Mouse (Mus musculus) hindbrain, embryonic 15.5 days (tissue): ENCODE measurements around the gene Slc25a22. TPM values are rescaled to one million over a fixed set of nuclear protein-coding genes. Genes with fewer than 3 reads are reported as not detected.
"Not testable (repeated sequence)": the region's sequence is repeated elsewhere in the genome, so short reads cannot be mapped to it uniquely, and the experiment has no call there.

Experiments
- ATAC-seq: fragments of 200-750 bp; cut with Nextera tagmentation; 2 replicates; pipeline ENCODE4 v1.8.0; 2017; ENCODE audit warnings: low read depth, moderate number of reproducible peaks, moderate TSS enrichment; ENCODE audit not compliant: low FRiP score
- H3K27ac ChIP-seq: fragments of 300-500 bp; sonication (generic); replicated peaks from 2 replicates; pipeline ENCODE4 v1.5.1; 2015; ENCODE audit warnings: mild to moderate bottlenecking, inconsistent platforms
- H3K27me3 ChIP-seq: fragments of 300-500 bp; sonication (generic); 2 replicates; pipeline ENCODE4 v1.6.1; 2015; ENCODE audit warnings: control low read depth, inconsistent platforms
- H3K36me3 ChIP-seq: fragments of 300-500 bp; sonication (generic); 2 replicates; pipeline ENCODE4 v1.6.1; 2015; ENCODE audit warnings: control low read depth, inconsistent platforms
- H3K4me1 ChIP-seq: fragments of 300-500 bp; sonication (generic); replicated peaks from 2 replicates; pipeline ENCODE4 v1.6.1; 2015; ENCODE audit warnings: control low read depth, inconsistent platforms
- H3K4me2 ChIP-seq: fragments of 300-500 bp; sonication (generic); 2 replicates; pipeline ENCODE4 v1.6.1; 2015; ENCODE audit warnings: moderate library complexity, mild to moderate bottlenecking, inconsistent platforms
- H3K4me3 ChIP-seq: fragments of 300-500 bp; sonication (generic); 2 replicates; pipeline ENCODE4 v1.5.1; 2015; ENCODE audit warnings: mild to moderate bottlenecking, inconsistent platforms
- H3K9ac ChIP-seq: fragments of 300-500 bp; sonication (generic); 2 replicates; pipeline ENCODE4 v1.6.1; 2015; ENCODE audit warnings: inconsistent platforms
- H3K9me3 ChIP-seq: fragments of 300-500 bp; sonication (generic); 2 replicates; pipeline ENCODE4 v1.6.1; 2016; ENCODE audit warnings: control low read depth, inconsistent platforms
- WGBS: fragments of 180-500 bp; shearing (Covaris S2); methylation state at CpG from one replicate; pipeline ENCODE4 v1.1.7; 2015; 5-methylcytosine and 5-hydroxymethylcytosine counted together
- polyA plus RNA-seq: library from polyadenylated mRNA; unstranded; fragments of >200 nt; fragmentation: Nextera tagmentation; extraction: Ambion mirVana; gene quantifications from 2 replicates; pipeline ENCODE4 v1.2.1, GENCODE M21; 2015

The Slc25a22 gene
- polyA plus RNA-seq, 1 experiment from 2014 or later = 107 TPM

- Histone ChIP-seq H3K27me3 (no peaks in the 10 kb centered on the region), H3K4me1 (peaks cover 25% of the 10 kb centered on the region), H3K27ac (no peak overlapping the region), H3K9me3 (no peaks in the 10 kb centered on the region), H3K36me3 (peaks cover 34% of the 10 kb centered on the region), H3K4me2 (no peak overlapping the region), H3K4me3 (no peak overlapping the region), H3K9ac (no peak overlapping the region)
- 81% methylated on average over 2 of the region's 2 CpGs for WGBS
- no peak for ATAC-seq
Measured at GRCm38 (mm10) chr7:141453636-141454035, 15.9 kb upstream of the Slc25a22 start.

- Histone ChIP-seq H3K4me3 (no peak overlapping the region), H3K9ac (no peak overlapping the region), H3K4me1 (peaks cover 31% of the 10 kb centered on the region), H3K9me3 (no peaks in the 10 kb centered on the region), H3K4me2 (no peak overlapping the region), H3K27me3 (no peaks in the 10 kb centered on the region), H3K36me3 (peaks cover 36% of the 10 kb centered on the region), H3K27ac (no peak overlapping the region)
- no peak for ATAC-seq
Measured at GRCm38 (mm10) chr7:141451928-141452327, 14.2 kb upstream of the Slc25a22 start.

GRCm38 (mm10) chr7:141447110-141447991 lies 9.7 kb upstream of the Slc25a22 start, which contains the start of gene Rplp2:
Gene Rplp2, plus strand, starts transcription at chr7:141447370.
- Histone ChIP-seq H3K9ac (peak within 1 kb of the TSS; percentile 96), H3K9me3 (no peaks in the 10 kb centered on the region), H3K4me1 (peaks cover 34% of the 10 kb centered on the region), H3K36me3 (peaks cover 36% of the 10 kb centered on the region), H3K4me3 (peak within 1 kb of the TSS; percentile 79), H3K27ac (peak within 1 kb of the TSS; percentile 95), H3K27me3 (no peaks in the 10 kb centered on the region), H3K4me2 (peak within 1 kb of the TSS; percentile 70)
- under 1% methylated on average over 63 of the region's 63 CpGs for WGBS
- peak; percentile 93 for ATAC-seq

GRCm38 (mm10) chr7:141446374-141446773 lies 8.7 kb upstream of the Slc25a22 start:
- H3K27me3 ChIP-seq, H3K4me3 ChIP-seq, H3K9me3 ChIP-seq, H3K9ac ChIP-seq, H3K27ac ChIP-seq, ATAC-seq: not testable (repeated sequence)
- peaks cover 34% of the 10 kb centered on the region for H3K4me1 ChIP-seq
- peak overlapping the region; percentile 70 for H3K4me2 ChIP-seq
- WGBS = 86% methylated on average over 3 of the region's 3 CpGs
- peaks cover 28% of the 10 kb centered on the region for H3K36me3 ChIP-seq

- peak within 1 kb of the TSS; percentile 39; the same call in 1 of the 2 replicates for H3K9ac ChIP-seq
- 0% methylated on average over 25 of the region's 25 CpGs for WGBS
- H3K4me3 ChIP-seq = peak within 1 kb of the TSS; percentile 36
- H3K36me3 ChIP-seq = peaks cover 5% of the 10 kb centered on the region; the same call in 1 of the 2 replicates
- no peaks in the 10 kb centered on the region for H3K27me3 ChIP-seq
- no peak within 1 kb of the TSS; the same call in 1 of the 2 replicates for H3K27ac ChIP-seq
- H3K9me3 ChIP-seq = no peaks in the 10 kb centered on the region
- no peak for ATAC-seq
- H3K4me1 ChIP-seq = peaks cover 32% of the 10 kb centered on the region
- peak within 1 kb of the TSS; percentile 75 for H3K4me2 ChIP-seq
Measured at GRCm38 (mm10) chr7:141443828-141444237, 6.1 kb upstream of the Slc25a22 start, which contains the start of gene Pidd1. Gene Pidd1, minus strand, starts transcription at chr7:141444025.

GRCm38 (mm10) chr7:141443081-141443821 lies 5.6 kb upstream of the Slc25a22 start:
- Histone ChIP-seq H3K9me3 (no peaks in the 10 kb centered on the region), H3K36me3 (no peaks in the 10 kb centered on the region), H3K4me3 (peak overlapping the region; percentile 36), H3K27me3 (no peaks in the 10 kb centered on the region), H3K4me1 (peaks cover 29% of the 10 kb centered on the region), H3K4me2 (peak overlapping the region; percentile 75), H3K27ac (no peak overlapping the region; the same call in 1 of the 2 replicates), H3K9ac (peak overlapping the region; percentile 39; the same call in 1 of the 2 replicates)
- no peak for ATAC-seq
- 27% methylated on average over 12 of the region's 12 CpGs for WGBS

GRCm38 (mm10) chr7:141442199-141442598 lies 4.5 kb upstream of the Slc25a22 start:
- ATAC-seq = no peak

GRCm38 (mm10) chr7:141441460-141441859 lies 3.8 kb upstream of the Slc25a22 start:
- no peak for ATAC-seq
- Histone ChIP-seq H3K27me3 (no peaks in the 10 kb centered on the region), H3K27ac (no peak overlapping the region), H3K4me3 (no peak overlapping the region), H3K9ac (no peak overlapping the region), H3K36me3 (no peaks in the 10 kb centered on the region), H3K9me3 (no peaks in the 10 kb centered on the region), H3K4me1 (peaks cover 35% of the 10 kb centered on the region), H3K4me2 (no peak overlapping the region)
- WGBS = 96% methylated on average over 9 of the region's 9 CpGs

More at GRCm38 (mm10) chr7:141442199-141442598, 4.5 kb upstream of the Slc25a22 start:
- peak overlapping the region; percentile 75; the same call in 1 of the 2 replicates for H3K4me2 ChIP-seq
- H3K27ac ChIP-seq = no peak overlapping the region
- no peak overlapping the region for H3K4me3 ChIP-seq
- peaks cover 34% of the 10 kb centered on the region for H3K4me1 ChIP-seq
- H3K9ac ChIP-seq = no peak overlapping the region
- H3K27me3 ChIP-seq = no peaks in the 10 kb centered on the region
- WGBS = 94% methylated on average over 13 of the region's 13 CpGs
- H3K9me3 ChIP-seq = no peaks in the 10 kb centered on the region
- H3K36me3 ChIP-seq = no peaks in the 10 kb centered on the region

GRCm38 (mm10) chr7:141440613-141441012 lies 2.9 kb upstream of the Slc25a22 start:
- H3K9ac ChIP-seq = no peak overlapping the region
- H3K4me2 ChIP-seq = no peak overlapping the region
- H3K4me1 ChIP-seq = peaks cover 43% of the 10 kb centered on the region
- no peak overlapping the region for H3K27ac ChIP-seq
- WGBS = 31% methylated on average over 6 of the region's 6 CpGs
- H3K4me3 ChIP-seq = no peak overlapping the region
- no peaks in the 10 kb centered on the region for H3K36me3 ChIP-seq
- H3K27me3 ChIP-seq = no peaks in the 10 kb centered on the region
- no peak for ATAC-seq
- H3K9me3 ChIP-seq = no peaks in the 10 kb centered on the region

- no peak overlapping the region for H3K4me2 ChIP-seq
- no peaks in the 10 kb centered on the region for H3K9me3 ChIP-seq
- no peak overlapping the region for H3K27ac ChIP-seq
- ATAC-seq = no peak
- 94% methylated on average over 11 of the region's 11 CpGs for WGBS
- H3K27me3 ChIP-seq = no peaks in the 10 kb centered on the region
- peaks cover 51% of the 10 kb centered on the region for H3K4me1 ChIP-seq
- no peaks in the 10 kb centered on the region for H3K36me3 ChIP-seq
- no peak overlapping the region for H3K4me3 ChIP-seq
- H3K9ac ChIP-seq = no peak overlapping the region
Measured at GRCm38 (mm10) chr7:141439811-141440210, 2.1 kb upstream of the Slc25a22 start.

- Histone ChIP-seq H3K4me3 (no peak overlapping the region), H3K36me3 (no peaks in the 10 kb centered on the region), H3K9ac (no peak overlapping the region), H3K4me2 (no peak overlapping the region), H3K4me1 (peaks cover 57% of the 10 kb centered on the region), H3K9me3 (no peaks in the 10 kb centered on the region), H3K27ac (no peak overlapping the region), H3K27me3 (no peaks in the 10 kb centered on the region)
- 95% methylated on average over 10 of the region's 10 CpGs for WGBS
- no peak for ATAC-seq
Measured at GRCm38 (mm10) chr7:141439140-141439679, 1.5 kb upstream of the Slc25a22 start.
